Mouse (Mus musculus): ENCODE measurements around the gene Abi1. TPM values are rescaled to one million over a fixed set of nuclear protein-coding genes. Genes with fewer than 3 reads are reported as not detected.

The Abi1 gene
- 41.7 and 45.6 TPM in 2 replicates for polyA plus RNA-seq (2015; fragmentation: Nextera tagmentation; extraction: Ambion mirVana)

- H3K4me1 ChIP-seq, result peaks cover 11% of the 10 kb centered on the region
- H3K36me3 ChIP-seq, result no peaks in the 10 kb centered on the region
- peak within 1 kb of the TSS; percentile 97 for H3K9ac ChIP-seq
- no peaks in the 10 kb centered on the region for H3K27me3 ChIP-seq
- H3K4me2 ChIP-seq, result peak within 1 kb of the TSS; percentile 84
- peak; percentile 97 for ATAC-seq (ENCODE audit: insufficient number of reproducible peaks, insufficient read depth, low FRiP score, low TSS enrichment, low read depth)
- no peaks in the 10 kb centered on the region for H3K9me3 ChIP-seq
- H3K4me3 ChIP-seq, result peak within 1 kb of the TSS; percentile 97
- peak within 1 kb of the TSS; percentile 97 for H3K27ac ChIP-seq
- 1% methylated on average over 24 of the region's 24 CpGs for WGBS
Observed at GRCm38 (mm10) chr2:23040001-23040646, at the start of gene Abi1. TSS of gene Abi1 (minus strand) at chr2:23040241.

DNA sequence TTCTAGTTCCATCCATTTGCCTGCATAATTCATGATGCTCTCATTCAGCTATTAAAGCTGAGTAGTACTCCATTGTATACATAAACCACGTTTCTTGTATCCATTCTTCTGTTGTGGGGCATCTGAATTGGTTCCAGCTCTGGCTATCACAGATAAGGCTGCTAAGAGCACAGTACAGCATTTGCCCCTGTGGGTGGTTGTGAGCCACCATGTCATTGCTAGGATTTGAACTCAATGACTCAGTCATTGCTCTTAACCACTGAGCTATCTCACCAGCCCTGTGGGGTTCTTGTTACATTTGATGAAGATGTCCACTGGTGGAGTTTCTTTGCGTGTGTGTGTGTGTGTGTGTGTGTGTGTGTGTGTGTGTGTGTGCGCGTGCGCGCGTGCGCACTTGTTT, 44.5 kb upstream of the Abi1 start:
- 95% methylated on average over 8 of the region's 8 CpGs for WGBS
- Histone ChIP-seq H3K4me2 (no peak overlapping the region), H3K36me3 (peaks cover 71% of the 10 kb centered on the region), H3K4me1 (no peaks in the 10 kb centered on the region), H3K27ac (no peak overlapping the region), H3K9ac (no peak overlapping the region), H3K27me3 (no peaks in the 10 kb centered on the region), H3K9me3 (no peaks in the 10 kb centered on the region), H3K4me3 (no peak overlapping the region)
- no peak for ATAC-seq (ENCODE audit: insufficient number of reproducible peaks, insufficient read depth, low FRiP score, low TSS enrichment, low read depth)

DNA sequence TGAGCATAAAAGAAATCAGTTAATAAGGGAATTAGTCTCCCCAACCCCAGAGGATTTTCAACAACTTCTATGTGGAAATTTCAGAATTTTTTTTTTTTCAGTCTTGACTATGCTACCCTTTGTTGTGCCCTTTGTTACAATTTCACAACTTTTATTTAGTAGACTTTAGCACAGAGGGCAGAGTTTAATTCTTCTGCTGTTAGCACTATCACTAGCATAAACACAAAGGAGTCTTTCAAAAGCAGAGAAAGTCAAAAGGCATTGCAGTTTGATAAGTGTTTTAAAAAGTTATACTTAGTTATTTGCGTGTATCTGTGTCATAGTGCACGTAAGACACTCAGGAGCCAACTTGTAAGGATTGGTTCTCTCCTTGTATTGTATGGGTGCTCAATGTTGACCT, 38.5 kb upstream of the Abi1 start:
- peaks cover 71% of the 10 kb centered on the region for H3K36me3 ChIP-seq
- 91% methylated on average over 2 of the region's 2 CpGs for WGBS
- H3K9me3 ChIP-seq, result peaks cover 3% of the 10 kb centered on the region; the same call in 1 of the 2 replicates
- H3K9ac ChIP-seq, result no peak overlapping the region
- ATAC-seq (ENCODE audit: insufficient number of reproducible peaks, insufficient read depth, low FRiP score, low TSS enrichment, low read depth), result no peak
- H3K4me3 ChIP-seq, result no peak overlapping the region
- no peak overlapping the region for H3K4me2 ChIP-seq
- H3K4me1 ChIP-seq, result no peaks in the 10 kb centered on the region
- H3K27ac ChIP-seq, result no peak overlapping the region
- H3K27me3 ChIP-seq, result no peaks in the 10 kb centered on the region

GRCm38 (mm10) chr2:23077693-23078092, 37.7 kb upstream of the Abi1 start:
- Histone ChIP-seq H3K4me1 (no peaks in the 10 kb centered on the region), H3K27ac (no peak overlapping the region), H3K9me3 (peaks cover 3% of the 10 kb centered on the region; the same call in 1 of the 2 replicates), H3K36me3 (peaks cover 64% of the 10 kb centered on the region), H3K27me3 (no peaks in the 10 kb centered on the region), H3K9ac (no peak overlapping the region), H3K4me2 (no peak overlapping the region), H3K4me3 (no peak overlapping the region)
- 93% methylated on average over 5 of the region's 5 CpGs for WGBS
- ATAC-seq (ENCODE audit: insufficient number of reproducible peaks, insufficient read depth, low FRiP score, low TSS enrichment, low read depth), result no peak

DNA sequence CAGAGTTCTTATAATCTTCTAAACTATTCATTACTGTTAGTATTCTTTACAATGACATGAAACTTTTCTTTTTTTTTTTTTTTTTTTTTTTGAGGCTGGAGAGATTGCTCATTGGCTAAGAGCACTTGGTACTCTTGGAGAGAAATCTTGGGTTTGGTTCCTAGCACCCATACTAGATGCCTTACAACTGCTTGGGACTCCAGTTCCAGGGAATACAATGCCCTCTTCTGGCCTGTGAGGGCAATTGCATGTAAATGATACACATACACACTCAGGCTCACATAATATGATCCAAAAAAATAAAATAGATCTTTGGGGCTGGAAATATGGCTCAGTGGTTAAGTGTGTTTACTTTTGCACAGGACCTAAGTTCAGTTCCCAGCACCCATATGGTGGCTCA, 36.7 kb upstream of the Abi1 start:
- Histone ChIP-seq H3K9me3 (peaks cover 3% of the 10 kb centered on the region; the same call in 1 of the 2 replicates), H3K36me3 (peaks cover 58% of the 10 kb centered on the region)
- no peak for ATAC-seq (ENCODE audit: insufficient number of reproducible peaks, insufficient read depth, low FRiP score, low TSS enrichment, low read depth)

GRCm38 (mm10) chr2:23075846-23076245, 35.8 kb upstream of the Abi1 start:
- Histone ChIP-seq H3K9me3 (peaks cover 3% of the 10 kb centered on the region; the same call in 1 of the 2 replicates), H3K27ac (no peak overlapping the region), H3K4me2 (no peak overlapping the region), H3K36me3 (peaks cover 51% of the 10 kb centered on the region), H3K9ac (no peak overlapping the region), H3K27me3 (no peaks in the 10 kb centered on the region), H3K4me1 (no peaks in the 10 kb centered on the region), H3K4me3 (no peak overlapping the region)
- ATAC-seq (ENCODE audit: insufficient number of reproducible peaks, insufficient read depth, low FRiP score, low TSS enrichment, low read depth), result no peak

More for the DNA sequence above, 36.7 kb upstream of the Abi1 start:
- H3K27ac ChIP-seq, result no peak overlapping the region
- no peak overlapping the region for H3K4me3 ChIP-seq
- no peaks in the 10 kb centered on the region for H3K27me3 ChIP-seq
- no peaks in the 10 kb centered on the region for H3K4me1 ChIP-seq
- H3K4me2 ChIP-seq, result no peak overlapping the region
- H3K9ac ChIP-seq, result no peak overlapping the region

GRCm38 (mm10) chr2:23071406-23071805, 31.4 kb upstream of the Abi1 start:
- ATAC-seq (ENCODE audit: insufficient number of reproducible peaks, insufficient read depth, low FRiP score, low TSS enrichment, low read depth), result no peak
- 79% methylated on average over 1 of the region's 1 CpGs for WGBS
- H3K4me1 ChIP-seq, result 0 out of 2 replicates have a peak, but pooled peaks cover 3% of the 10 kb centered on the region
- H3K36me3 ChIP-seq, result peaks cover 21% of the 10 kb centered on the region
- H3K27me3 ChIP-seq, result no peaks in the 10 kb centered on the region
- no peaks in the 10 kb centered on the region for H3K9me3 ChIP-seq
- H3K4me3 ChIP-seq, result no peak overlapping the region
- no peak overlapping the region for H3K27ac ChIP-seq
- H3K9ac ChIP-seq, result no peak overlapping the region
- H3K4me2 ChIP-seq, result no peak overlapping the region

DNA sequence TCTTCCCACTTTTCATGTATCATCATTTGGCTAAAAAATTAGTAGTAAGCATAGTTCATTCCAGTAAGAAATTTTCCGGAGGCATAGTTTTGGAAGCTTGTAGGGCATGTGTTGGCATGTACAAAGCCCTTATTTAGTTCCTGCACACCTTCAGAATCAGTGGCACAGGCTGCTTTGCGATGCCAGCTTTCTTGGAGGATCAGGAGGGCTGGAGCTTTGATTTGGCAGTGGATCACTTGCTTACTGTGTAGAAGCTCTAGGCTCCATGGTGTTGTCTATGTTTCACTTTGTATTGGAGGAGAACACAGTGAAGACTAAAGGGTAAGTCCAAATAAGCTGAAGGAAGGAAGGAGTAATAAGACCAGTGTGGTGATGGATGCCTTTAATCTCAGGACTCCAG, 30.4 kb upstream of the Abi1 start:
- no peak overlapping the region for H3K27ac ChIP-seq
- no peak overlapping the region for H3K4me3 ChIP-seq
- H3K27me3 ChIP-seq, result no peaks in the 10 kb centered on the region
- 86% methylated on average over 2 of the region's 2 CpGs for WGBS
- no peak overlapping the region for H3K4me2 ChIP-seq
- no peak overlapping the region for H3K9ac ChIP-seq
- ATAC-seq (ENCODE audit: insufficient number of reproducible peaks, insufficient read depth, low FRiP score, low TSS enrichment, low read depth), result no peak
- no peaks in the 10 kb centered on the region for H3K9me3 ChIP-seq
- H3K4me1 ChIP-seq, result 0 out of 2 replicates have a peak, but pooled peaks cover 3% of the 10 kb centered on the region
- H3K36me3 ChIP-seq, result peaks cover 15% of the 10 kb centered on the region; the same call in 1 of the 2 replicates

- peak overlapping the region; percentile 87 for H3K9ac ChIP-seq
- H3K36me3 ChIP-seq, result peaks cover 9% of the 10 kb centered on the region; the same call in 1 of the 2 replicates
- no peaks in the 10 kb centered on the region for H3K27me3 ChIP-seq
- H3K27ac ChIP-seq, result peak overlapping the region; percentile 97
- peak overlapping the region; percentile 76 for H3K4me3 ChIP-seq
- ATAC-seq (ENCODE audit: insufficient number of reproducible peaks, insufficient read depth, low FRiP score, low TSS enrichment, low read depth), result peak; percentile 88
- under 1% methylated on average over 50 of the region's 50 CpGs for WGBS
- H3K4me2 ChIP-seq, result peak overlapping the region; percentile 96
- H3K9me3 ChIP-seq, result no peaks in the 10 kb centered on the region
- 0 out of 2 replicates have a peak, but pooled peaks cover 3% of the 10 kb centered on the region for H3K4me1 ChIP-seq
Observed at GRCm38 (mm10) chr2:23068894-23069744, 29.1 kb upstream of the Abi1 start.

- no peaks in the 10 kb centered on the region for H3K27me3 ChIP-seq
- under 1% methylated on average over 21 of the region's 21 CpGs for WGBS
- peak overlapping the region; percentile 87 for H3K9ac ChIP-seq
- ATAC-seq (ENCODE audit: insufficient number of reproducible peaks, insufficient read depth, low FRiP score, low TSS enrichment, low read depth), result 0 out of 2 replicates have a peak, but pooled peaks have one; percentile 45
- H3K27ac ChIP-seq, result peak overlapping the region; percentile 97
- H3K36me3 ChIP-seq, result peaks cover 7% of the 10 kb centered on the region; the same call in 1 of the 2 replicates
- no peaks in the 10 kb centered on the region for H3K9me3 ChIP-seq
- H3K4me1 ChIP-seq, result 0 out of 2 replicates have a peak, but pooled peaks cover 3% of the 10 kb centered on the region
- peak overlapping the region; percentile 76 for H3K4me3 ChIP-seq
- peak overlapping the region; percentile 96 for H3K4me2 ChIP-seq
Observed at GRCm38 (mm10) chr2:23068370-23068737, 28.3 kb upstream of the Abi1 start.

DNA sequence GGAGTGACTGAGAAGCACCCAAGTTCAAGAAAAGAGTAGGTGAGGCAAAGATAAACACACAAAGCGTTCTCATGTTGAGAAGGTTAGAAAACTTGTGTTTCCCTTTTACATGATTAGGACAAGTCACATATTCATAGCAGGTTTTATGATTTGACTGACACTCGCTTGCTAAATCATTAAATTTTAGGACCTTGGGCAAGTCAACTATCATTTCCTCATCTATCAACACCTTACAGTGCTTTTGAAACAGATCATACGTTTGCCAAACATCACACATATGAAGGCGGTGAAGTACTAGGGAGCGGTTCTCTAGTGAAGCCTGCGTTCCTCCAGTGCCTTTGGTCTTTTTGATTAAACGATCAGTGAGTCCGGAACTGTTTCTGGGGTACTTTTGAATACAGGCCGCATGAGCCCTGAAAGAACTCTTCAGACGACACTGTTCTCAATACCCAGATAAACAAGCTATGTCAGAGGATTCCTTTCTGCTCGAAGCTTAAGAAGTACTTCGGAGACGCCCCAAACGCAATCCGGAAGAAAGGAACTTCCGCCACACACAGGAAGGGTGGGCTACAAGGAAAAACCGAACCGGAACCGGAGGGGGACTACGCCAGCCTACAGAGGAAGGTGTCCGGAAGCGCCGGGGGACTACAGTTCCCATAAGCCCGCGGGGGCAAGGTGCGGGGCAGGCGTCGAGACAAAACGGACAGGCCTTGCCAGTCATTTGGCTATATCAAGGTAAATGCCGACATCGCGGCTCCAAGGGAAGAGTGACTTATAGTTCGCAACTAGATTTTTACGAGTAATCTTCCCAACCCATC, 27.7 kb upstream of the Abi1 start, which contains the start of gene Acbd5:
Acbd5 (plus strand) TSS at position 616 of the 818 bp plus-strand sequence.
- peak; percentile 94 for ATAC-seq (ENCODE audit: insufficient number of reproducible peaks, insufficient read depth, low FRiP score, low TSS enrichment, low read depth)
- H3K27ac ChIP-seq, result peak within 1 kb of the TSS; percentile 97
- H3K36me3 ChIP-seq, result peaks cover 7% of the 10 kb centered on the region; the same call in 1 of the 2 replicates
- H3K27me3 ChIP-seq, result no peaks in the 10 kb centered on the region
- 2% methylated on average over 34 of the region's 34 CpGs for WGBS
- H3K4me2 ChIP-seq, result peak within 1 kb of the TSS; percentile 96
- peak within 1 kb of the TSS; percentile 87 for H3K9ac ChIP-seq
- 0 out of 2 replicates have a peak, but pooled peaks cover 3% of the 10 kb centered on the region for H3K4me1 ChIP-seq
- H3K4me3 ChIP-seq, result peak within 1 kb of the TSS; percentile 76
- no peaks in the 10 kb centered on the region for H3K9me3 ChIP-seq
